ENCODE assay signal across 17 mouse cellular contexts in genomic region chr7:39954931-39955330, GRCm38 (mm10).
"Had no signal": no experiment of that assay in that cellular context is flagged by ENCODE, and none has a peak within 500 bp of the region (broad histone marks: within the 10 kb centered on the region; RNA-seq: fewer than 3 reads in every experiment).

No protein-coding gene starts in this region.

- DNase-seq: kidney, postnatal 4 days; left cerebral cortex, postnatal 4 days; lung, embryonic 14.5 days; lung, postnatal 10 days; spleen, adult 18-20 months; thymus, postnatal 4 days had no signal

- H3K4me2 ChIP-seq: limb, embryonic 13.5 days; liver, embryonic 11.5 days; liver, embryonic 15.5 days; lung, embryonic 14.5 days; midbrain, embryonic 11.5 days; midbrain, embryonic 15.5 days; neural tube, embryonic 12.5 days; stomach, embryonic 15.5 days had no signal

- H3K27me3 ChIP-seq: limb, embryonic 13.5 days; liver, embryonic 15.5 days; megakaryocyte, embryonic 14.5 days; midbrain, embryonic 15.5 days; neural tube, embryonic 12.5 days; stomach, embryonic 15.5 days had no signal

- H3K36me3 ChIP-seq: limb, embryonic 13.5 days; liver, embryonic 15.5 days; midbrain, embryonic 15.5 days; neural tube, embryonic 12.5 days; stomach, embryonic 15.5 days had no signal

- H3K4me1 ChIP-seq: limb, embryonic 13.5 days; liver, embryonic 15.5 days; megakaryocyte, embryonic 14.5 days; midbrain, embryonic 15.5 days; neural tube, embryonic 12.5 days; stomach, embryonic 15.5 days had no signal

- H3K27ac ChIP-seq: kidney, postnatal 0 days; layer of hippocampus, adult 2 months; limb, embryonic 13.5 days; liver, embryonic 15.5 days; macrophage; midbrain, embryonic 15.5 days; neural tube, embryonic 12.5 days; stomach, embryonic 15.5 days had no signal

- H3K4me3 ChIP-seq: layer of hippocampus, adult 2 months; limb, embryonic 13.5 days; liver, embryonic 15.5 days; megakaryocyte, embryonic 14.5 days; midbrain, embryonic 15.5 days; neural tube, embryonic 12.5 days; stomach, embryonic 15.5 days had no signal

- H3K9me3 ChIP-seq: limb, embryonic 13.5 days; liver, embryonic 15.5 days; midbrain, embryonic 15.5 days; neural tube, embryonic 12.5 days; stomach, embryonic 15.5 days had no signal

- ATAC-seq: midbrain, embryonic 15.5 days had no signal

- H3K9ac ChIP-seq: limb, embryonic 13.5 days; liver, embryonic 15.5 days; lung, embryonic 14.5 days; midbrain, embryonic 15.5 days; neural tube, embryonic 12.5 days; stomach, embryonic 15.5 days had no signal
